Mouse (Mus musculus) small intestine, adult 2 months (tissue): ENCODE measurements around the gene Mrps36. TPM values are rescaled to one million over a fixed set of nuclear protein-coding genes. Genes with fewer than 3 reads are reported as not detected.

ENCODE experiments used
- H3K27ac ChIP-seq: fragments of 200-500 bp; 2 replicates; pipeline ENCODE4 v1.5.1; 2012; ENCODE audit warnings: low read depth, low read length, control low read depth, inconsistent platforms; ENCODE audit not compliant: insufficient read depth
- H3K27me3 ChIP-seq: fragments of 200-500 bp; 2 replicates; pipeline ENCODE4 v1.6.1; 2012; ENCODE audit warnings: mild to moderate bottlenecking, moderate library complexity, low read length, inconsistent platforms; ENCODE audit not compliant: control insufficient read depth, insufficient read depth
- H3K36me3 ChIP-seq: fragments of 200-500 bp; 2 replicates; pipeline ENCODE4 v1.6.1; 2012; ENCODE audit warnings: mild to moderate bottlenecking, low read length, control low read depth, inconsistent platforms; ENCODE audit not compliant: control insufficient read depth, insufficient read depth
- H3K4me1 ChIP-seq: fragments of 200-500 bp; 2 replicates; pipeline ENCODE4 v1.6.1; 2012; ENCODE audit warnings: low read length, inconsistent platforms, mixed read lengths; ENCODE audit not compliant: control insufficient read depth, insufficient read depth, insufficient read length
- H3K4me3 ChIP-seq: fragments of 200-500 bp; 2 replicates; pipeline ENCODE4 v1.5.1; 2012; ENCODE audit warnings: low read depth, mild to moderate bottlenecking, control low read depth, inconsistent platforms, low read length, moderate library complexity
- CTCF ChIP-seq: fragments of 200-500 bp; IDR thresholded peaks from 2 replicates; pipeline ENCODE4 v1.5.1; 2012; ENCODE audit warnings: low read depth, mild to moderate bottlenecking, control low read depth, inconsistent platforms, low read length, moderate library complexity, mixed read lengths; ENCODE audit not compliant: insufficient replicate concordance, insufficient read length; ENCODE audit errors: extremely low read depth
- POLR2A ChIP-seq: fragments of 200-500 bp; IDR thresholded peaks from 2 replicates; pipeline ENCODE4 v1.6.1; 2012; ENCODE audit warnings: low read depth, mild to moderate bottlenecking, control low read depth, inconsistent platforms, low read length, moderate library complexity
- WGBS: fragments of 180-500 bp; shearing (Covaris S2); methylation state at CpG from one replicate; pipeline ENCODE4 v1.1.7; 2018; 5-methylcytosine and 5-hydroxymethylcytosine counted together
- polyA plus RNA-seq: library from polyadenylated mRNA; depleted of rRNA; stranded (reverse); fragments of >200 nt; gene quantifications from 2 replicates; pipeline ENCODE4 v1.2.3, GENCODE M21; 2012

The Mrps36 gene
- polyA plus RNA-seq, 1 experiment: 50.7 TPM

GRCm38 (mm10) chr13:100776710-100777109 is 32.3 kb upstream of the Mrps36 start:
- peaks cover under 1% of the 10 kb centered on the region; the same call in 1 of the 2 replicates for H3K36me3 ChIP-seq
- no peaks in the 10 kb centered on the region for H3K27me3 ChIP-seq
- H3K4me1 ChIP-seq: peaks cover 3% of the 10 kb centered on the region
- no peak for TF ChIP-seq POLR2A
- no peak overlapping the region for H3K4me3 ChIP-seq
- WGBS: 62% methylated on average over 6 of the region's 6 CpGs
- H3K27ac ChIP-seq: no peak overlapping the region

GRCm38 (mm10) chr13:100776056-100776419 is 31.6 kb upstream of the Mrps36 start:
- Histone ChIP-seq H3K4me1 (peaks cover 3% of the 10 kb centered on the region), H3K27me3 (no peaks in the 10 kb centered on the region), H3K36me3 (no peaks in the 10 kb centered on the region; the same call in 1 of the 2 replicates), H3K4me3 (peak overlapping the region; percentile 90), H3K27ac (no peak overlapping the region)
- TF ChIP-seq CTCF (no peak), POLR2A (no peak)
- 5% methylated on average over 8 of the region's 8 CpGs for whole genome bisulfite sequencing

GRCm38 (mm10) chr13:100775252-100776055 is 31.0 kb upstream of the Mrps36 start, which contains the start of gene Cenph:
Cenph (minus strand) TSS chr13:100775899.
- peak within 1 kb of the TSS; percentile 90 for H3K4me3 ChIP-seq
- WGBS: under 1% methylated on average over 46 of the region's 46 CpGs
- H3K4me1 ChIP-seq: peaks cover 3% of the 10 kb centered on the region
- no peaks in the 10 kb centered on the region for H3K27me3 ChIP-seq
- no peaks in the 10 kb centered on the region; the same call in 1 of the 2 replicates for H3K36me3 ChIP-seq
- H3K27ac ChIP-seq: no peak within 1 kb of the TSS
- no peak for TF ChIP-seq CTCF

GRCm38 (mm10) chr13:100774704-100775103 is 30.2 kb upstream of the Mrps36 start:
- Histone ChIP-seq H3K4me3 (no peak overlapping the region), H3K4me1 (peaks cover 3% of the 10 kb centered on the region), H3K27me3 (no peaks in the 10 kb centered on the region), H3K27ac (no peak overlapping the region), H3K36me3 (no peaks in the 10 kb centered on the region; the same call in 1 of the 2 replicates)
- TF ChIP-seq POLR2A (no peak), CTCF (no peak)

GRCm38 (mm10) chr13:100755329-100755728 is 10.9 kb upstream of the Mrps36 start:
- WGBS: 64% methylated on average over 2 of the region's 2 CpGs
- Histone ChIP-seq H3K36me3 (no peaks in the 10 kb centered on the region), H3K27ac (no peak overlapping the region), H3K27me3 (no peaks in the 10 kb centered on the region), H3K4me1 (peaks cover 2% of the 10 kb centered on the region; the same call in 1 of the 2 replicates), H3K4me3 (no peak overlapping the region)
- TF ChIP-seq POLR2A (no peak), CTCF (no peak)

- H3K4me3 ChIP-seq: no peak overlapping the region
- H3K4me1 ChIP-seq: peaks cover 2% of the 10 kb centered on the region; the same call in 1 of the 2 replicates
- H3K27me3 ChIP-seq: no peaks in the 10 kb centered on the region
- H3K36me3 ChIP-seq: no peaks in the 10 kb centered on the region
- no peak overlapping the region for H3K27ac ChIP-seq
- TF ChIP-seq CTCF: no peak
- TF ChIP-seq POLR2A: no peak
- WGBS: 69% methylated on average over 4 of the region's 4 CpGs
These were observed 9.7 kb upstream of the Mrps36 start for GRCm38 (mm10) chr13:100754186-100754585.

GRCm38 (mm10) chr13:100753011-100753410 is 8.6 kb upstream of the Mrps36 start:
- Histone ChIP-seq H3K36me3 (no peaks in the 10 kb centered on the region), H3K4me1 (peaks cover 2% of the 10 kb centered on the region; the same call in 1 of the 2 replicates), H3K4me3 (no peak overlapping the region), H3K27ac (no peak overlapping the region), H3K27me3 (no peaks in the 10 kb centered on the region)
- WGBS: 71% methylated on average over 6 of the region's 6 CpGs
- TF ChIP-seq POLR2A (no peak), CTCF (no peak)
